Mouse (Mus musculus) heart, adult 2 months (tissue): ENCODE data around the gene Ndufc1.

Experiments used
- CTCF ChIP-seq: fragments of 200-600 bp; IDR thresholded peaks from 2 replicates; pipeline ENCODE4 v1.8.1; 2022; ENCODE audit warnings: antibody characterized with exemption, mild to moderate bottlenecking, moderate library complexity
- POLR2A ChIP-seq: fragments of 200-500 bp; IDR thresholded peaks from 2 replicates; pipeline ENCODE4 v1.6.1; 2011; ENCODE audit warnings: mild to moderate bottlenecking, low read depth, low read length, control low read depth; ENCODE audit not compliant: insufficient read depth

GRCm38 (mm10) chr3:51380660-51381014 lies 28.2 kb downstream of the Ndufc1 start:
- TF ChIP-seq POLR2A (no peak), CTCF (no peak; the same call in none of the 2 replicates)
